Mouse (Mus musculus) kidney, adult 18-20 months (tissue): ENCODE data around the gene Nemp1.

ENCODE experiments used
- DNase-seq: peaks from one replicate; pipeline ENCODE4 v3.0.0; 2021

Nemp1 gene

GRCm38 (mm10) chr10:127730285-127730932, 63.7 kb downstream of the Nemp1 start:
- no peak for DNase-seq

GRCm38 (mm10) chr10:127730933-127731310, 64.2 kb downstream of the Nemp1 start:
- no peak for DNase-seq

- DNase-seq, result no peak
These were observed 64.7 kb downstream of the Nemp1 start for GRCm38 (mm10) chr10:127731397-127731796.

GRCm38 (mm10) chr10:127734434-127734833, 67.7 kb downstream of the Nemp1 start:
- DNase-seq, result no peak

- no peak for DNase-seq
These were observed 69.6 kb downstream of the Nemp1 start for GRCm38 (mm10) chr10:127736266-127736665.

GRCm38 (mm10) chr10:127736916-127737315, 70.2 kb downstream of the Nemp1 start:
- no peak for DNase-seq

- no peak for DNase-seq
These were observed 70.9 kb downstream of the Nemp1 start for GRCm38 (mm10) chr10:127737552-127737951.

- peak; percentile 65 for DNase-seq
These were observed 71.6 kb downstream of the Nemp1 start for GRCm38 (mm10) chr10:127738151-127738882.

- peak; percentile 84 for DNase-seq
These were observed 72.5 kb downstream of the Nemp1 start, which contains the start of gene Zbtb39 for GRCm38 (mm10) chr10:127739083-127739660. Zbtb39 (plus strand) TSS chr10:127739538.

- peak; percentile 71 for DNase-seq
These were observed 73.0 kb downstream of the Nemp1 start for GRCm38 (mm10) chr10:127739661-127740161.

GRCm38 (mm10) chr10:127744661-127745060, 78.0 kb downstream of the Nemp1 start:
- DNase-seq, result peak; percentile 66

GRCm38 (mm10) chr10:127745886-127746285, 79.2 kb downstream of the Nemp1 start:
- no peak for DNase-seq

- DNase-seq, result peak; percentile 78
These were observed 80.6 kb downstream of the Nemp1 start for GRCm38 (mm10) chr10:127747254-127747653.

GRCm38 (mm10) chr10:127748847-127749612, 82.3 kb downstream of the Nemp1 start:
- peak; percentile 70 for DNase-seq

GRCm38 (mm10) chr10:127750136-127750777, 83.6 kb downstream of the Nemp1 start:
- no peak for DNase-seq
